Mouse (Mus musculus) granulocyte monocyte progenitor cell, adult 5-6 weeks (primary cell): ENCODE results near the gene Zbtb5. TPM values are rescaled to one million over a fixed set of nuclear protein-coding genes. Genes with fewer than 3 reads are reported as not detected.
"Not testable (repeated sequence)": the region's sequence is repeated elsewhere in the genome, so short reads cannot be mapped to it uniquely, and the experiment has no call there.

Source experiments
- ATAC-seq: replicated peaks from 2 replicates; pipeline ENCODE4 v1.8.0; 2016; ENCODE audit warnings: mild to moderate bottlenecking, moderate TSS enrichment, inconsistent platforms; ENCODE audit not compliant: poor library complexity, severe bottlenecking
- total RNA-seq, 2 experiments: library from RNA; stranded (forward) in 1 of 2; stranded (reverse) in 1 of 2; fragments of 200-712, 200-1000 nt in 1 of 2; fragments of >200 nt in 1 of 2; fragmentation: Nextera tagmentation in 1 of 2; gene quantifications; 2 replicates each; pipeline ENCODE4 v1.2.3; 2014 to 2017

The Zbtb5 gene
- total RNA-seq, 2 experiments from 2014 or later = 9.3 to 10.0 TPM

DNA sequence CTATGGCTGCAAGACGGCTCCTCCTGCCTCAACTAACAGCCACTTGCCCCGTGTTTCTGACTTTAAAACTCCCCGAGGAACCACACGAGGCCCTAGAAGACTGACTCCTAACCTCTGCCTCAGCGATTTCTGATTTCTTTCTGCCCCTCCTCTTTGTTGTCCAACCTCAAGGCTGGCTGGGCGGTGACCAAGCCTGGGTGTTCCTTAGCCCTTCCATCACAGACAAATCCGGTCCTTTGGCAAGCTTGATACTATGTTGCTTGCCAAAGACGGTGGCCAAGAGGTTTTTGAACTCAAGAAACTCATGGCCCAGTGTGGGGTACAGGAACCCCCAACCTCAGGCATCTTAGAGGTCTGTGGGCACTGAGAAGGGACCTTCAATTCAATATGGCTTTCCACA is 37.9 kb downstream of the Zbtb5 start:
- ATAC-seq = no peak

GRCm38 (mm10) chr4:44973871-44974270 is 38.3 kb downstream of the Zbtb5 start:
- peak; percentile 75 for ATAC-seq

DNA sequence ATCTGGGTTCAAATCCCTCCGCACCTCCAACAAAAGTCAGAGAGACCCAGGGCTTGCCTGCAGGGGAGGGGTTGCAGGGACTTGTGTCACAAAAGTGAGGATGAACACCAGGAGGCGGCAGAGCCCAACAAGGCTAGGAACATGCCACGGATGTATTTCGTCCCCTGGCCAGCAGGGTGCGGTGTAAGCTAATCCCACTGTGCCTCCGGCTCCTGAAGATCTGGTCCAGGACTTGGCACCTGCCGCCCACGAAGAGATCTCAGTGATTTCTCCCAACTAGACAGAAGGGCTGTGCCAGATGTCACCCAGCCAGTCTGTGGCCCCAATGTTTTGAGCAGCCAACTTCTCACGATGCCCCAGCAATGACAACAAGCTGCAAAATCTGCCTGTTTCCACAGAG is 38.8 kb downstream of the Zbtb5 start:
- ATAC-seq = peak; percentile 94

GRCm38 (mm10) chr4:44970612-44971110 is 41.6 kb downstream of the Zbtb5 start:
- peak; percentile 44; the same call in 1 of the 2 replicates for ATAC-seq

- no peak for ATAC-seq
Observed at GRCm38 (mm10) chr4:44970056-44970455, 42.2 kb downstream of the Zbtb5 start.

DNA sequence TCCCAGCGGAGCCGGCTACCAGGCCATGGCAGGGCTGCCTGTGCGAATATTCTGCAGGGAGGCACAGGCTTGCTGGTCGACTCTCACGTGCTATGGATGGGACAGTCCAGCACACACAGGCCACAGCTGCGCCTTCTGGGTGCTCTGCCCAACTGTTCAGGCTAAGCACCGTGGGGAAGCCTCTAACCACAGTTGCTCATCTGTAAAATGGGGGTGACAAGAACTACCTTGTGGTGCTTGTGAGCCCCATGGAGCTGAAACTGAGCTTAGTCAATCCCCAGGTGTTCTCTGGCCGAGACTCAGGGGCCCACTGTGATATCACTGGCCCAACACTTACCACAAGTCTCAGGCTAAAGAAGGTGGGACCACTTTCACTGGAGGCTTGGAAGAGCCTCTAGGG is 44.8 kb downstream of the Zbtb5 start:
- ATAC-seq = no peak; the same call in 1 of the 2 replicates

GRCm38 (mm10) chr4:44965736-44966135 is 46.5 kb downstream of the Zbtb5 start:
- no peak for ATAC-seq

- ATAC-seq = no peak
Observed at GRCm38 (mm10) chr4:44965175-44965574, 47.0 kb downstream of the Zbtb5 start.

- no peak for ATAC-seq
Observed at GRCm38 (mm10) chr4:44963156-44963555, 49.1 kb downstream of the Zbtb5 start.

GRCm38 (mm10) chr4:44959220-44959619 is 53.0 kb downstream of the Zbtb5 start:
- no peak for ATAC-seq

DNA sequence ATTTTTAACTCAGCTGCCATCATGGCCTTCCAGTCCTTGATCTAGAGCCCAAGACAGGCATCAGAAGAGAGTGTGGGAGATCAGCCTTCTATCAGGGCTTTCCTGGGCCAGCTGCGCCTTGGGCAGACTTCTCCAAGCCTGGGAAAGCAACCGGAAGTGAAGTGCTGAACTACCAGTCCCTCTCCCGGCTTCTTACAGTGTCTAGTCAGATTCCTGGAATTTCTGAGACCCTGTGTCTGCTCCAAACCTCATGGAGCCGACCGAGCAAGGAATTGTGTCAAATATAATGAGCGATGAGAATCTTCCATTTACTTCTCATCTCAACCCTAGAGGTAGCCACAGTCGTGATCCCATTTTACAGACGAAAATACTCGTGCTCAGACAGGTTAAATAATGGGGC is 53.4 kb downstream of the Zbtb5 start:
- no peak for ATAC-seq

DNA sequence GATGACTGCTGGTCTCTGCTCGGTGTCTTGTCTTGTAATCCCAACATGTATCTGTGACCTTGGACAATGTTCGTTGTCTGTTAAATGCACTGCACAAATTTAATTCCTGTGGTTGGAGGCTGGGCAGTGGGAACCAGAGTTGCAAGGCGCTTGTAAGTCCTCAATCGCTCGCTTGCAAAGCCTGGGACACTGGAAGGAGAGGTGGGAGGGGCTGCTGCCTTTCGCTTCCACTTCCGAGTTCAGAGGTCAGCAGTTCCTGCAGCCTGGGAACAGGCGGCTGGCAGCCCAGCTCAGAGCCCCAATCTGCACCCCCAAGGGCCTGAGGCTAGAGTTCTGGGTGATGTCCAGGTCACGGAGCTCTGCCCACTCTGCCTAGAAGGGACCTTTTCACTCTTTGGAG is 59.2 kb downstream of the Zbtb5 start:
- ATAC-seq = no peak

- ATAC-seq = no peak
Observed at GRCm38 (mm10) chr4:44948314-44948713, 63.9 kb downstream of the Zbtb5 start.

DNA sequence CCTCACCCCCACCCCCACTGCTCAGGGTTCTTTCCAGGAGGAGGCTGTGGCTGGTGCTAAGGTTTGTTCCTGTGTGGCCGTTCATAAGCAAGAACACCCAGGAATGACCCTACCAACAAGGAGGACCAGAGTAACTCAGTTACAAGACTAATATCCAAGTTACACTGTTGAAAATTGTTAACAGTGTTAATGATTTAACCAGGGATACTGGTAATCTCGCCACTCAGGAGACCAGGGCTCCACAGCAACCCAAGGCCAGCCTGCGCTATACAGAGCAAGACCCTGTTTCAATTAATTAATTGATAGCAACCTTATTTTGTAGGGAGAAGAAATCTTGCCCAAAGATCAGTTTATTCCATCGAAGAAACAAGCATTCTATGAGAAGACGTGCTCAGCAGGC is 64.7 kb downstream of the Zbtb5 start:
- no peak for ATAC-seq

GRCm38 (mm10) chr4:44946126-44946525 is 66.1 kb downstream of the Zbtb5 start:
- not testable (repeated sequence) for ATAC-seq

DNA sequence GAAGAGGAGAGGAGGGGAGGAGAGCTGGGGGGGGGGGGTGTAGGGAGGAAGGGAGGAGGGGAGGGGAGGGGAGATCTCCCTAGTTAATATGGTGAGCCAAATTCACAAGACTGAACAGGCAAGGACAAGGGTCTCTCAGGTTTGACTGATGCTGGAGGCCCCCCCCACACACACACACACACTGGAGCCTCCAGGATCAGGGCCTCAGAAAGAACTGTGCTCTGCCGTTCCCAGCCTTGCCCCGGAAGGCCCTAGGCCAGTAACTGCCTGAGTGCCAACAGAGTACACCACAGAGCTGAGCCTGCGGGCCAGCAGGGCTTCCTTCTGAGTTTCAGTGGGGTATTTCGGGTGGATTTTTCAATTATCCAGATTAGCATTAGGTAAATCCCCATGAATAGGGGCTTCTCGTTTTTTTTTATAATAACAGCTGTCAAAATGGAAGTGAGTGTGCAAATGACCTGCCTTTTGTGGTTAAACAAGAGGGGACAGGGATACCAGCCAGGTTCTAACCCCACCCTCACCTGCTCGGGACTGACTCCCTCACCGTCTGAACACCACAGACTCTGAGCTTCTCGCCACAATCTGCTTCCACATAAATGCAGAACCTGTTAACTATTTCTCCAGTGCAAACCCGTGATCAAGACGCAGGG is 67.7 kb downstream of the Zbtb5 start:
- ATAC-seq = no peak

DNA sequence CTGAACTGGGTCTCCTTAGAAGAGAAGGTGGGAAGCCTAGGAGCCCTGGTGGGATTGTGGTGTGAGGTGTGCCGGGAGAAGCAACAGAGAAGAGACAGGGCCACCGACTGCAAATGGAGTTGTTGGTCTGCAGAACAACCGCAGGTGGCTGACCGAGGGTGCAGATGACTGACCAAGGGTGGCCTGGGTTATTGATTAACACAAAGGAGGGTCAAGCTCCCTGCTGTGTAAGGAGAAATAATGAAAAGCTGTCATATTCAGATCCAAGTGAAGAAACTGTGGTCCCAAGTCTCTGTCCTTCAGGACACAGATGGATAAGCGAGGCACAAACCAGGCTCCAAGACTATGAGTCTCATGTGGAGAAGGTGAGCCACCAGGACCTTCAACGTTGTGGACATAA is 68.7 kb downstream of the Zbtb5 start:
- ATAC-seq = no peak

- ATAC-seq = peak; percentile 33; the same call in 1 of the 2 replicates
Observed at GRCm38 (mm10) chr4:44942237-44942636, 70.0 kb downstream of the Zbtb5 start.
